Mouse (Mus musculus) liver, adult 2 months (tissue): ENCODE measurements at regions not wholly inside any gene's neighbourhood (a gene's known extent, or its start where the extent isn't known, plus 50 kb on each side); places are given as distances from the start of the nearest gene placed in this dataset.

Experiments
- CTCF ChIP-seq: fragments of 200-500 bp; IDR thresholded peaks from 2 replicates; pipeline ENCODE4 v1.5.1; 2011; ENCODE audit warnings: low read depth, low read length, control low read depth
- POLR2A ChIP-seq: fragments of 200-500 bp; IDR thresholded peaks from 2 replicates; pipeline ENCODE4 v1.6.1; 2011; ENCODE audit warnings: low read length, control low read depth; ENCODE audit not compliant: insufficient read depth; ENCODE audit errors: extremely low read depth

GRCm38 (mm10) chr2:78050542-78050941, 104.4 kb upstream of the Cwc22 start:
- TF ChIP-seq CTCF, result no peak
- no peak for TF ChIP-seq POLR2A
